Mouse (Mus musculus): ENCODE results near the gene Gpc2.

DNA sequence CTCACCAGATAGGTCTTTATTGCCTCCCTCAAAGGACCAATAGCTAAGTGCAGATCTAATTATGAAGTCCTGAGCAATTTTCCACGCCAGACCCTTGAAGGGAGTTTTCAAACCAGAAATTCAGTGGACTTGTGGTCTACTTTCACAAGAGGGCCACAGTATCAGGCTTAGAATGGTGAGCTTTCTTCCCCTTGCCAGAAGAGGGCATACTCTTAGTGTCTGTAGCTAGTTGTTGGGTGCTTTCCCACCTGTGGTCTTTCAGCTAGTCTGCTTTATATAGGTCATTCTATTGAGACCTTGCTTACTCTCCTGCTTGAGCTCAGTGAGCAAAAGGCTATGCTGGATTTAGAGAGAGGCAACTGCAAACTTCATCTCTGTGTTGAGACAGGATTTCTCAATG, 3.7 kb upstream of the Gpc2 start:
- no peak for TF ChIP-seq GATA1 (IDR thresholded peaks at IDR 0.05; ENCODE audit: low read length)
- TF ChIP-seq TAL1 (IDR thresholded peaks at IDR 0.05; ENCODE audit: low read length): no peak

All from erythroblast, embryonic 14.5 days (primary cell).